Mouse (Mus musculus) heart, postnatal 36 days (tissue): Measurements from ENCODE around the gene Lsr. TPM values are rescaled to one million over a fixed set of nuclear protein-coding genes. Genes with fewer than 3 reads are reported as not detected.
"Not testable (repeated sequence)": the region's sequence is repeated elsewhere in the genome, so short reads cannot be mapped to it uniquely, and the experiment has no call there.

ENCODE experiments used
- DNase-seq, 2 experiments: peaks; one replicate each; pipeline ENCODE4 v3.0.0; 2021 to 2022
- intact Hi-C: fragments of 180-260 bp; cut with DNase I; formaldehyde crosslinking; loops from one replicate; pipeline ENCODE4 v1.15.1; 2025
- total RNA-seq, 2 experiments: library from RNA; stranded (reverse); gene quantifications; 2 replicates each; pipeline ENCODE4 v1.2.3; 2021

The Lsr gene
- total RNA-seq, 2 experiments from 2014 or later, result 3.7 to 5.1 TPM

GRCm38 (mm10) chr7:30965677-30966076 is 7.6 kb downstream of the Lsr start:
- intact Hi-C loops, result no loop called here

GRCm38 (mm10) chr7:30964366-30964765 is 8.9 kb downstream of the Lsr start:
- no peak for DNase-seq
- intact Hi-C loops, result no loop called here

More at GRCm38 (mm10) chr7:30965677-30966076, 7.6 kb downstream of the Lsr start:
- DNase-seq, result no peak

DNA sequence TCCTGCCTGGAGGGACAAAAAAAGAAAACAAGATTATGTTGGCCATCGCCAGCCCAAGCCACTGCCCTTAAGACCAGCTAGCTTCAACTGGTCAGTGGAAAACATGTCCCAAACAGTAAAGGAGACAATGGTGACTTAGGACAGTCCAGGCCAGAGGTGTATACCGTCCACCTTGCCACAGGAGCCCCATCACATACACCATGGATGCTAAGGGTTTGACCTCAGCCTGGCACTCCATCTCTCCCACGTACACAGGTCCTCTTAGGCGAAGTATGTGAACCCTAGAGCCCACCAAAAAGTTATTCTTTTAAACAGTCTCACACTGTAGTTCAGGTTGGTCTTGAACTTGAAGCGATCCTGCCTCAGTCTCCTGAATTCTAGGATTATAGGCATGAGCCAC is 10.4 kb downstream of the Lsr start:
- intact Hi-C loops, result no loop called here
- DNase-seq, result no peak

GRCm38 (mm10) chr7:30959786-30960349 is 13.4 kb downstream of the Lsr start:
- intact Hi-C loops, result loop anchor here (5.0 to 10.0 kb wide), 4 partner anchors 92 to 365 kb away; partner anchors contain the start of genes Fxyd7, Tmem147 and Zbtb32
- DNase-seq, result no peak

- intact Hi-C loops, result loop anchor here (5.0 to 10.0 kb wide), 4 partner anchors 93 to 364 kb away; partner anchors contain the start of genes Fxyd7, Tmem147 and Zbtb32
- no peak for DNase-seq
These were observed 14.3 kb downstream of the Lsr start for GRCm38 (mm10) chr7:30958866-30959487.

DNA sequence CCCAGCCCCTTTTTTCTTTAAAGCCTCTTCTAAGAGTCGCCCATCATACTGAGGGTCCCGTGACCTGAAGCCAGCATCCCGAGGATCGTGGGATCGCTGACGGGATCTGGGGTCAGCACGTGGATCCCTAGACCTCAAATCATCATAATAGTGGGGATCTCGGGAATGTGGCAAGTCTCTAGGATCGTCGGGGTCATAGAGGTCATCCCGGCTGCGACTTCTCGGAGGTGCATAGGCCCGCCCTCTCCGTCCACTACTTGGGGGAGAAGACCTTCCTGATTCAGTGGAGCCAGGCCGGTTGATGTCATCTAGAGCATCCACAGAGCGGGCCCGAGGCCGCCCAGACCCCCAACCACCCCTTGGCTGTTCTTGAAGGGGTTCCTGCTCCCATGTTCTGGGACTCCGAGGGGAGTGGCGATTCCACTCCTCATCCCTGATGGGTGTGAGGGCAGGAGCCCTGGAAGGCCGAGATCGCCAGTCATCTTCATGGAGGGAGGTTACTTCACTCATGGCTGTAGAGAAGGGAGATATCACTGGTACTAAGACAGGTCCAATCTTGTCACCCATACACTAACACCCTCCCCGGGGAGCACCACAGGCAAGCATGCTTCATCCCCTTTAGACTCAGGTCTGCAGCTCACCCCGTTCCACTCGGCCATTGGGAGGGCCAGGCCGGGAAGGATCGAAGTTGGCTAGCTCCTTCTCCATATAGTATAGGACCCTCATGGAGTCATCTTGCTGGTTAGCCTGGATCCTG is 15.0 kb downstream of the Lsr start:
- DNase-seq, result no peak
- intact Hi-C loops, result loop anchor here (5.0 to 10.0 kb wide), 4 partner anchors 94 to 363 kb away; partner anchors contain the start of genes Fxyd7, Tmem147 and Zbtb32

GRCm38 (mm10) chr7:30957367-30957783 is 15.9 kb downstream of the Lsr start:
- peak; percentile 94 to 96 for DNase-seq
- intact Hi-C loops, result loop anchor here (2.0 to 10.0 kb wide), 5 partner anchors 15 to 363 kb away; partner anchors contain the start of genes Fam187b, Fxyd7, Lsr and Tmem147

DNA sequence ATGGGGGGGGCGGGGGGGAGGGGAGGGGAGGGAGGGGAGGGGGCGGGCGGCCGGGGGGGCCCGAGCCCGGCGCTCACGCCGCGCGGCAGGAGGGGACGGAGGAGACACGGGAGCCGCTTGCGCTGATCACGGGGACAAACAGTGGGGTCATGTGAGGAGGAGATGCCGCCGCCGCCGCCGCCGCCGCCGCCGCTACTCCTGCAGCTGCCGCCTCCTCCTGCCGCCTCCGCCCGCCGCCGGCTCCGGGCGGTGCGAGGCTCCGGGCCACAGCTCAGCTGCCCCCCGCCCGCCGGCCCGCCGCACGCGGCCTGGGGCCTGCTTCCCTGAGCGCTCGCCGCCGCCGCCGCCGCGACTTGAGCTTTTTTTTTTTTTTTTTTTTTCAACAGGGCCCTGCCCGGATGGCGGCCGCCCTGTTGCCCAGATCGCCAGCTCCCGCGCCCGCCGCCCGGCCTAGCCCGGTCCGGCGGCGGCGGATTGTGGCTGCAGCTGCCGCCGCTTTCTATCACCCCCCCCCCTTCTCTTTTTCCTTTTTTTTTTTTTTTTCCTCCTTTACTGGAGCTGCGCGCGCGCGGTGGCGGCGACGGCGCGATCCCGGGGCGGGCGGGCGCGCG is 16.4 kb downstream of the Lsr start, which contains the start of gene Usf2:
Gene Usf2, minus strand, starts transcription at position 48 of the 611 bp plus-strand sequence.
- intact Hi-C loops, result loop anchor here (2.0 to 10.0 kb wide), 5 partner anchors 16 to 362 kb away; partner anchors contain the start of genes Fam187b, Fxyd7, Lsr and Tmem147
- DNase-seq, result peak; percentile 78 to 83

GRCm38 (mm10) chr7:30956357-30956751 is 16.9 kb downstream of the Lsr start:
- intact Hi-C loops, result loop anchor here (2.0 to 10.0 kb wide), 5 partner anchors 16 to 362 kb away; partner anchors contain the start of genes Fam187b, Fxyd7, Lsr and Tmem147
- DNase-seq, result peak in 1 of 2 experiments; percentile 49

DNA sequence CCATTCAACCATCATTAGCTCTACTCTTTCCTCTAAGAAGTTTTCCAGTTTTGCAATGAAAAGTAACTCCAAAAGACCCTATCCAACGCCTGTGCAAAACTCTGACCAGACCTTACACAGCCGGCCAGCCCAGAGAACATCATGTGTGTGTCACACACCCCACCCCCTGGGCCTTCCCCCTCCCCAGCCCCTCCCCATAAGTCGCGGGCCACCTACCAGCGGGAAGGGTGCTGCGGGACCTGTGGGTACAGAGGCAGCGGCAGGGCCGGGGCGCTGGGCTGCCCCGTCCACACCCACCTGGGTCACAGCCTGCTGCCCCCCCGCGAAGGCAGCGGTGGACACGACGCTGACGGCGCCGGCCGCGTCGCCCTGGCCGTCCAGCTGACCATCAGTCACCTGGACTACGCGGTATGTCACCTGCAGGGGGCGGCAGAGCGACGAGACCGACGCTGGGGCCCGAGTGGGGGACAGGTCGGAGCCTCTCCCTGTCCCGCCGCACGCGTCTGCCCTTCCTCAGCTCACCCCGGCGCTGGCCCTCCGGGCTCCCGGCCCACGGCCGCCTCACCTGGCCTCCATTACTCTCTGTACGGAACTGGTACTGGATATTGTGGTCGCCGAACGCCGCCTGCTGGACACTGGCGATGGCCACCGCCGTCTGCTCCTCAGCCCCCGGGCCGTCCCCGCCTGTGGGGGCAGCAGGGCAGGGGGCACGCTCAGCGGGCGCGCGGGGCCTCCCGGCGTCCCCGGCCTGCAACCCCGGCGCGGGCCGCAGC is 17.5 kb downstream of the Lsr start:
- intact Hi-C loops, result loop anchor here (2.0 to 10.0 kb wide), 5 partner anchors 17 to 361 kb away; partner anchors contain the start of genes Fam187b, Fxyd7, Lsr and Tmem147
- peak; percentile 92 for DNase-seq

- no peak for DNase-seq
- intact Hi-C loops, result loop anchor here (5.0 to 10.0 kb wide), 4 partner anchors 97 to 360 kb away; partner anchors contain the start of genes Fxyd7, Tmem147 and Zbtb32
These were observed 18.2 kb downstream of the Lsr start for GRCm38 (mm10) chr7:30954971-30955520.

DNA sequence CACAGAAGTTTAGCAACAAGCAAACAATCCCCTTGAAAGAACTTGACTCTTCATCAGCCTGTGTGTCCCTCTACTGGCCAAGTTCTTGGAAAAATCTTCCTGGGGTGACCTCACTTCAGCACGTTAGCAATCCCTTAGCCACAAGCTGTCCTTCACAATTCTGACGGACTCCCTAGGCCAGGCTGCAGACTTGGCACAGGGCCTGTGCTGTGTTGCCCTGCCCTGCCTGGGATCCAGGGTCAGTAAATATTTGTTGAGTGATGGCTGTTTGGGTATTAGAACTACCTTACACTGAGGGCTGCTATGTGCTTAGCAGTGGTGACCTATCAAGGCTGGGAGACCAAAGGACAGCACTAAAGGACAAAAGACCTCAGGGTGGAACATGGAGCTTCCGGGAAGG is 19.2 kb downstream of the Lsr start:
- intact Hi-C loops, result loop anchor here (10.0 kb wide), 1 partner anchor 359 kb away; the partner anchor contains the start of gene Zbtb32
- no peak for DNase-seq

GRCm38 (mm10) chr7:30953459-30953858 is 19.8 kb downstream of the Lsr start:
- intact Hi-C loops, result loop anchor here (10.0 kb wide), 1 partner anchor 359 kb away; the partner anchor contains the start of gene Zbtb32
- peak in 1 of 2 experiments; percentile 11 for DNase-seq

- no peak for DNase-seq
- intact Hi-C loops, result loop anchor here (10.0 kb wide), 1 partner anchor 358 kb away; the partner anchor contains the start of gene Zbtb32
These were observed 20.6 kb downstream of the Lsr start for GRCm38 (mm10) chr7:30952441-30953265.

GRCm38 (mm10) chr7:30949902-30950301 is 23.4 kb downstream of the Lsr start:
- intact Hi-C loops, result loop anchor here (10.0 kb wide), 1 partner anchor 355 kb away; the partner anchor contains the start of gene Zbtb32
- DNase-seq, result not testable (repeated sequence)

GRCm38 (mm10) chr7:30945876-30946275 is 27.4 kb downstream of the Lsr start:
- intact Hi-C loops, result no loop called here
- DNase-seq, result no peak

DNA sequence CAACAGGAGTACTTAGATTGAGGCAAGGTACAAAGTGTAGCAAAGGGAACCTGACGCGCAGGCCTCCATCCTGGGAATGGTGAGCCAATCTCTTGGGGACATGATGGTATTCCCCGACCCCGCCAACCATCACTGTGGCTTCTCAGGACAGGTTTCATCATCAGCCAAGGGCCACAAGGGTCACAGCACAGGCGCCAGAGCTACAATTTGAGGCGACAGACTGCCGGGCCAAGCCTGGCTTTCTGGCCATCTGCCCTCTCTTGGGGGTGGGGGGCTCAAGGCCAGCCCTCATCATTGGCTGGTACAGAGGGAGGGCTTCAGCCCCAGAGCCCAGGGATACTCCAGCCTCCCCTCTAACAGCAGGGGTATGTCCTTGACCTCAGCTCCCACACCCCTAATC is 27.8 kb downstream of the Lsr start:
- DNase-seq, intact Hi-C loops: not testable (repeated sequence)

GRCm38 (mm10) chr7:30944706-30945105 is 28.6 kb downstream of the Lsr start:
- intact Hi-C loops, DNase-seq: not testable (repeated sequence)
